Mouse (Mus musculus): ENCODE measurements around the gene Scd1. TPM values are rescaled to one million over a fixed set of nuclear protein-coding genes. Genes with fewer than 3 reads are reported as not detected.

Scd1 gene
- total and polyA plus RNA-seq, 3 experiments = 225 to 314 (median 244) TPM

- H3K36me3 ChIP-seq (replicated peaks in 1 of 2; ENCODE audit: control insufficient read depth in 1 of 2, insufficient read depth in 1 of 2, low read length in 1 of 2) = peaks cover 41 to 78% of the 10 kb centered on the region in 2 experiments
- no peak overlapping the region for H3K4me2 ChIP-seq (ENCODE audit: insufficient read depth, low read depth, poor library complexity, severe bottlenecking)
- in situ Hi-C loops (cut with MboI; ENCODE audit: low pct_ligation_motif_present, low pct_unique_long_range_greater_than_20kb, low sequenced_read_pairs) (no loop called here), dilution Hi-C loops (cut with MboI; ENCODE audit: extremely low pct_ligation_motif_present, extremely low pct_unique_long_range_greater_than_20kb, low sequenced_read_pairs) (no loop called here)
- H3K4me1 ChIP-seq (ENCODE audit: control insufficient read depth in 1 of 2, insufficient read depth in 2 of 2) = peaks cover 10 to 94% of the 10 kb centered on the region in 2 experiments
- 0 out of 2 replicates have a peak, but pooled peaks have one; percentile 3 for TF ChIP-seq POLR2AphosphoS2 (IDR thresholded peaks at IDR 0.05; ENCODE audit: low read depth, low read length)
- no peak for TF ChIP-seq USF1 (IDR thresholded peaks at IDR 0.05; ENCODE audit: low read depth, low read length)
- no peaks in the 10 kb centered on the region for H3K9me3 ChIP-seq (replicated peaks; ENCODE audit: low read length)
- H3K79me2 ChIP-seq (replicated peaks; ENCODE audit: control insufficient read depth, extremely low read depth, insufficient read depth, poor library complexity, severe bottlenecking) = no peaks in the 10 kb centered on the region; the same call in 1 of the 2 replicates
- H3K9ac ChIP-seq (ENCODE audit: insufficient read depth, low read depth) = no peak overlapping the region
- peak overlapping the region; percentile 15; the same call in 1 of the 2 replicates for H3K27ac ChIP-seq (ENCODE audit: insufficient read depth, low read depth)
- H3K27me3 ChIP-seq (replicated peaks) = no peaks in the 10 kb centered on the region
- no peak overlapping the region for H3K4me3 ChIP-seq (replicated peaks in 1 of 3; ENCODE audit: low read depth in 2 of 3, low read length in 2 of 3, poor library complexity in 1 of 3)
- no peak for DNase-seq (ENCODE audit: extremely low read depth)
Measured at GRCm38 (mm10) chr19:44394972-44395371, 12.7 kb downstream of the Scd1 start.

GRCm38 (mm10) chr19:44393962-44394422 lies 13.7 kb downstream of the Scd1 start:
- Histone ChIP-seq H3K4me3 (replicated peaks in 1 of 3; ENCODE audit: low read depth in 2 of 3, low read length in 2 of 3, poor library complexity in 1 of 3) (no peak overlapping the region), H3K4me1 (ENCODE audit: control insufficient read depth in 1 of 2, insufficient read depth in 2 of 2) (peaks cover 18 to 94% of the 10 kb centered on the region in 2 experiments), H3K9me3 (replicated peaks; ENCODE audit: low read length) (no peaks in the 10 kb centered on the region), H3K4me2 (ENCODE audit: insufficient read depth, low read depth, poor library complexity, severe bottlenecking) (no peak overlapping the region), H3K27ac (ENCODE audit: insufficient read depth, low read depth) (peak overlapping the region; percentile 63), H3K27me3 (replicated peaks) (no peaks in the 10 kb centered on the region), H3K36me3 (replicated peaks in 1 of 2; ENCODE audit: control insufficient read depth in 1 of 2, insufficient read depth in 1 of 2, low read length in 1 of 2) (peaks cover 32 to 72% of the 10 kb centered on the region in 2 experiments), H3K9ac (ENCODE audit: insufficient read depth, low read depth) (no peak overlapping the region), H3K79me2 (replicated peaks; ENCODE audit: control insufficient read depth, extremely low read depth, insufficient read depth, poor library complexity, severe bottlenecking) (no peaks in the 10 kb centered on the region)
- in situ Hi-C loops (cut with MboI; ENCODE audit: low pct_ligation_motif_present, low pct_unique_long_range_greater_than_20kb, low sequenced_read_pairs) (no loop called here), dilution Hi-C loops (cut with MboI; ENCODE audit: extremely low pct_ligation_motif_present, extremely low pct_unique_long_range_greater_than_20kb, low sequenced_read_pairs) (no loop called here)
- TF ChIP-seq MYC (IDR thresholded peaks at IDR 0.05; ENCODE audit: low read depth, low read length) (peak; percentile 70; the same call in 1 of the 2 replicates), MAZ (IDR thresholded peaks at IDR 0.05; ENCODE audit: low read depth, low read length) (no peak), SMC3 (IDR thresholded peaks at IDR 0.05; ENCODE audit: low read depth, low read length) (no peak), POLR2A (IDR thresholded peaks at IDR 0.05; ENCODE audit: low read depth, low read length) (peak; percentile 42; the same call in 1 of the 2 replicates), USF1 (IDR thresholded peaks at IDR 0.05; ENCODE audit: low read depth, low read length) (peak; percentile 38), RAD21 (IDR thresholded peaks at IDR 0.05; ENCODE audit: low read depth, low read length) (no peak; the same call in 1 of the 2 replicates), ETS1 (conservative IDR thresholded peaks at IDR 0.05; ENCODE audit: low read depth, low read length) (peak; percentile 51), BHLHE40 (IDR thresholded peaks at IDR 0.05; ENCODE audit: low read depth, low read length) (peak; percentile 23; the same call in 1 of the 2 replicates), MAX (IDR thresholded peaks at IDR 0.05; ENCODE audit: low read length) (peak; percentile 65), USF2 (conservative IDR thresholded peaks at IDR 0.05; ENCODE audit: low read depth, low read length) (peak; percentile 23)
- peak; percentile 58 for DNase-seq (ENCODE audit: extremely low read depth)

- in situ Hi-C loops (cut with MboI; ENCODE audit: low pct_ligation_motif_present, low pct_unique_long_range_greater_than_20kb, low sequenced_read_pairs) (no loop called here), dilution Hi-C loops (cut with MboI; ENCODE audit: extremely low pct_ligation_motif_present, extremely low pct_unique_long_range_greater_than_20kb, low sequenced_read_pairs) (no loop called here)
- peaks cover 19 to 57% of the 10 kb centered on the region in 2 experiments for H3K36me3 ChIP-seq (replicated peaks in 1 of 2; ENCODE audit: control insufficient read depth in 1 of 2, insufficient read depth in 1 of 2, low read length in 1 of 2)
- H3K4me2 ChIP-seq (ENCODE audit: insufficient read depth, low read depth, poor library complexity, severe bottlenecking) = no peak overlapping the region
- H3K9me3 ChIP-seq (replicated peaks; ENCODE audit: low read length) = no peaks in the 10 kb centered on the region
- no peak overlapping the region for H3K4me3 ChIP-seq (replicated peaks in 1 of 3; ENCODE audit: low read depth in 2 of 3, low read length in 2 of 3, poor library complexity in 1 of 3)
- TF ChIP-seq UBTF (IDR thresholded peaks at IDR 0.05; ENCODE audit: low read depth, low read length) (no peak), POLR2AphosphoS2 (IDR thresholded peaks at IDR 0.05; ENCODE audit: low read depth, low read length) (peak; percentile 33; the same call in 1 of the 2 replicates), TCF12 (IDR thresholded peaks at IDR 0.05; ENCODE audit: low read depth, low read length) (no peak)
- DNase-seq (ENCODE audit: extremely low read depth) = no peak
- H3K4me1 ChIP-seq (ENCODE audit: control insufficient read depth in 1 of 2, insufficient read depth in 2 of 2) = peaks cover 18 to 92% of the 10 kb centered on the region in 2 experiments
- no peak overlapping the region for H3K27ac ChIP-seq (ENCODE audit: insufficient read depth, low read depth)
- no peaks in the 10 kb centered on the region for H3K79me2 ChIP-seq (replicated peaks; ENCODE audit: control insufficient read depth, extremely low read depth, insufficient read depth, poor library complexity, severe bottlenecking)
- no peak overlapping the region for H3K9ac ChIP-seq (ENCODE audit: insufficient read depth, low read depth)
- H3K27me3 ChIP-seq (replicated peaks) = no peaks in the 10 kb centered on the region
Measured at GRCm38 (mm10) chr19:44392339-44393009, 15.2 kb downstream of the Scd1 start.
